Mouse (Mus musculus): Measurements from ENCODE around the gene Stab1. TPM values are rescaled to one million over a fixed set of nuclear protein-coding genes. Genes with fewer than 3 reads are reported as not detected.

The Stab1 gene
- polyA plus RNA-seq, 1 experiment from 2014 or later, result 42.5 TPM

- WGBS (ENCODE audit: insufficient replicate concordance), result 82% methylated on average over 25 of the region's 25 CpGs
- no peaks in the 10 kb centered on the region for H3K27me3 ChIP-seq (ENCODE audit: insufficient read depth, low read length)
- H3K27ac ChIP-seq (ENCODE audit: low read depth), result no peak overlapping the region
- H3K4me2 ChIP-seq (ENCODE audit: low read depth, low read length), result no peak overlapping the region
- H3K9ac ChIP-seq (replicated peaks), result no peak overlapping the region
- no peak for ATAC-seq
- peaks cover 34% of the 10 kb centered on the region for H3K4me1 ChIP-seq (ENCODE audit: insufficient read depth)
- TF ChIP-seq CTCF (IDR thresholded peaks at IDR 0.05; ENCODE audit: low read depth) (no peak), EP300 (IDR thresholded peaks at IDR 0.05; ENCODE audit: low read depth) (no peak)
- no peak overlapping the region for H3K4me3 ChIP-seq (ENCODE audit: low read depth, low read length)
- no peaks in the 10 kb centered on the region for H3K9me3 ChIP-seq (ENCODE audit: low read length)
- peak; percentile 14 for DNase-seq
- H3K36me3 ChIP-seq (replicated peaks; ENCODE audit: insufficient read depth, low read length), result peaks cover 34% of the 10 kb centered on the region
These were observed 34.1 kb downstream of the Stab1 start for GRCm38 (mm10) chr14:31134015-31135000.

GRCm38 (mm10) chr14:31133023-31133665, 35.3 kb downstream of the Stab1 start:
- Histone ChIP-seq H3K4me1 (ENCODE audit: insufficient read depth) (peaks cover 37% of the 10 kb centered on the region), H3K27me3 (ENCODE audit: insufficient read depth, low read length) (no peaks in the 10 kb centered on the region), H3K9ac (replicated peaks) (peak overlapping the region; percentile 17; the same call in 1 of the 2 replicates), H3K9me3 (ENCODE audit: low read length) (no peaks in the 10 kb centered on the region), H3K4me3 (ENCODE audit: low read depth, low read length) (no peak overlapping the region), H3K36me3 (replicated peaks; ENCODE audit: insufficient read depth, low read length) (peaks cover 22% of the 10 kb centered on the region), H3K4me2 (ENCODE audit: low read depth, low read length) (peak overlapping the region; percentile 87), H3K27ac (ENCODE audit: low read depth) (peak overlapping the region; percentile 85)
- peak; percentile 26 for ATAC-seq
- peak; percentile 58 for DNase-seq
- TF ChIP-seq CTCF (IDR thresholded peaks at IDR 0.05; ENCODE audit: low read depth) (no peak), EP300 (IDR thresholded peaks at IDR 0.05; ENCODE audit: low read depth) (no peak)
- WGBS (ENCODE audit: insufficient replicate concordance), result 48% methylated on average over 11 of the region's 11 CpGs

GRCm38 (mm10) chr14:31132491-31132975, 35.9 kb downstream of the Stab1 start:
- peaks cover 20% of the 10 kb centered on the region for H3K36me3 ChIP-seq (replicated peaks; ENCODE audit: insufficient read depth, low read length)
- ATAC-seq (no peak), DNase-seq (peak; percentile 34)
- H3K4me2 ChIP-seq (ENCODE audit: low read depth, low read length), result peak overlapping the region; percentile 87
- H3K27ac ChIP-seq (ENCODE audit: low read depth), result peak overlapping the region; percentile 85
- WGBS (ENCODE audit: insufficient replicate concordance), result 73% methylated on average over 7 of the region's 7 CpGs
- peak overlapping the region; percentile 64; the same call in 1 of the 2 replicates for H3K4me3 ChIP-seq (ENCODE audit: low read depth, low read length)
- H3K9ac ChIP-seq (replicated peaks), result peak overlapping the region; percentile 82
- H3K27me3 ChIP-seq (ENCODE audit: insufficient read depth, low read length), result no peaks in the 10 kb centered on the region
- peaks cover 39% of the 10 kb centered on the region for H3K4me1 ChIP-seq (ENCODE audit: insufficient read depth)
- TF ChIP-seq CTCF (IDR thresholded peaks at IDR 0.05; ENCODE audit: low read depth), result no peak
- TF ChIP-seq EP300 (IDR thresholded peaks at IDR 0.05; ENCODE audit: low read depth), result no peak
- no peaks in the 10 kb centered on the region for H3K9me3 ChIP-seq (ENCODE audit: low read length)

DNA sequence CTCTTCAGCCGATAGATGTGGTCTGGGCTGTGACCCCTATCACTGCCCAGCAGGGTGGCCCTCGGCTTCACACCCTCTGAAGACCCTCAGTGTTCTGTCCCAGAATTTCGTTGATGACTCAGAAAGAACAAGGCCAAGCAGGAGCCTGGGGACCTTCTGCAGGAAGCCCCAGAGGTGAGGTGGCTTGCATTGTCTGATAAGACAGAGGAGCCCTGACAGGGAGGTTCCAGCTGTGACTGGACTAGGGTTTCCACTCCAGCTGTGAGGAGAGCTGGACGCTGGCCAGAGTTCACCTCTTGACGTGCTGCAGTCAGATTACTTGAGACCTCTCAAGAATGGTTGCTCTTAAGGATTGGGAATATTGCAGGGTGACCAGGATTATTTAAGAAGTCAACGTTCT, 36.4 kb downstream of the Stab1 start:
- H3K9ac ChIP-seq (replicated peaks), result peak overlapping the region; percentile 82
- no peaks in the 10 kb centered on the region for H3K27me3 ChIP-seq (ENCODE audit: insufficient read depth, low read length)
- peaks cover 44% of the 10 kb centered on the region for H3K4me1 ChIP-seq (ENCODE audit: insufficient read depth)
- peaks cover 18% of the 10 kb centered on the region for H3K36me3 ChIP-seq (replicated peaks; ENCODE audit: insufficient read depth, low read length)
- H3K27ac ChIP-seq (ENCODE audit: low read depth), result peak overlapping the region; percentile 85
- no peak for TF ChIP-seq CTCF (IDR thresholded peaks at IDR 0.05; ENCODE audit: low read depth)
- TF ChIP-seq EP300 (IDR thresholded peaks at IDR 0.05; ENCODE audit: low read depth), result no peak
- H3K9me3 ChIP-seq (ENCODE audit: low read length), result no peaks in the 10 kb centered on the region
- peak overlapping the region; percentile 87 for H3K4me2 ChIP-seq (ENCODE audit: low read depth, low read length)
- no peak for ATAC-seq
- 14% methylated on average over 6 of the region's 6 CpGs for WGBS (ENCODE audit: insufficient replicate concordance)
- peak overlapping the region; percentile 64 for H3K4me3 ChIP-seq (ENCODE audit: low read depth, low read length)
- DNase-seq, result peak; percentile 59

DNA sequence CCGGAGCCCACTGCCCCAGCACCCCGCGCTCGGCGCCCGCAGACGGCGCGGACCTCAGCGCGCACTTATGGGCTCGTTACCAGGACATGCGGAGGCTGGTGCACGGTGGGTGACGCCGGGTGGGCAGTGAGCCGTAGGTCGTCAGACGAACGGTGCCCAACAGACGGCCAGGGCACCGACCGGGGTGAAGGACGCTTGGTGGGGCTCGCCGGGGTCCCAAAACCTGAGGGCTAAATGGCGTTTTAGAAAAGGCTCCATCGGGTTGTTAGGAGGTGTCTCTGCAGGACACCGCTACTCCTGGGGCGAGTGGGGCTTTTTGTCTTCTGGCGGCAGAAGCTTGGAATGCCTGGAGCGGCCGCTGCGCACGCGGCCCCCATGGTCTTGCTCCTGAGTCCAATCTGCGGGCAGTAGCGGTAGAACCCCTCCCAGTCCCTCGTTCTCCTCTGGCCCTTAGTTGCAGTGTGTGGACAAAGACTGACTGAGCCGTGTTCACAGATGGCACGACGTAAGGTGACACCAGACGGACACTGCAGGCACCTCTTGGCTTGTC, 37.1 kb downstream of the Stab1 start:
- peak overlapping the region; percentile 35; the same call in 1 of the 2 replicates for H3K27ac ChIP-seq (ENCODE audit: low read depth)
- TF ChIP-seq EP300 (IDR thresholded peaks at IDR 0.05; ENCODE audit: low read depth) (no peak), CTCF (IDR thresholded peaks at IDR 0.05; ENCODE audit: low read depth) (no peak)
- DNase-seq (peak; percentile 46), ATAC-seq (peak; percentile 1)
- peak overlapping the region; percentile 87 for H3K4me2 ChIP-seq (ENCODE audit: low read depth, low read length)
- no peaks in the 10 kb centered on the region for H3K9me3 ChIP-seq (ENCODE audit: low read length)
- under 1% methylated on average over 43 of the region's 43 CpGs for WGBS (ENCODE audit: insufficient replicate concordance)
- peak overlapping the region; percentile 82 for H3K9ac ChIP-seq (replicated peaks)
- peaks cover 50% of the 10 kb centered on the region for H3K4me1 ChIP-seq (ENCODE audit: insufficient read depth)
- peaks cover 12% of the 10 kb centered on the region; the same call in 1 of the 2 replicates for H3K36me3 ChIP-seq (replicated peaks; ENCODE audit: insufficient read depth, low read length)
- H3K4me3 ChIP-seq (ENCODE audit: low read depth, low read length), result peak overlapping the region; percentile 64
- H3K27me3 ChIP-seq (ENCODE audit: insufficient read depth, low read length), result no peaks in the 10 kb centered on the region

Measured in liver, postnatal 0 days (tissue).